24 mouse cellular contexts compared by ENCODE assay signal in genomic region chr8:15201556-15201955, GRCm38 (mm10).
DNase-seq lines count a peak whose midpoint lies in the region; ATAC-seq lines count a peak whose summit lies in the region.
"Had no signal": no experiment of that assay in that cellular context is flagged by ENCODE, and none has a peak within 500 bp of the region (broad histone marks: within the 10 kb centered on the region; RNA-seq: fewer than 3 reads in every experiment).

No protein-coding gene starts in this region.

- ATAC-seq in liver, embryonic 12.5 days = no peak
- ATAC-seq: forebrain, embryonic 13.5 days; forebrain, embryonic 16.5 days; hindbrain, embryonic 16.5 days; intestine, embryonic 15.5 days; Patski had no signal

- no peak overlapping the region for H3K9ac ChIP-seq in liver, embryonic 12.5 days
- H3K9ac ChIP-seq: forebrain, embryonic 13.5 days; hindbrain, embryonic 13.5 days; intestine, embryonic 15.5 days had no signal

- no peak overlapping the region for H3K4me2 ChIP-seq in liver, embryonic 12.5 days
- H3K4me2 ChIP-seq: forebrain, embryonic 13.5 days; heart, embryonic 11.5 days; hindbrain, embryonic 13.5 days; intestine, embryonic 15.5 days had no signal

- no peak overlapping the region for H3K27ac ChIP-seq in liver, embryonic 12.5 days
- H3K27ac ChIP-seq: forebrain, embryonic 10.5 days; forebrain, embryonic 13.5 days; hindbrain, embryonic 10.5 days; hindbrain, embryonic 13.5 days; intestine, embryonic 15.5 days had no signal

- H3K27me3 ChIP-seq in liver, embryonic 12.5 days (replicated peaks) = no peaks in the 10 kb centered on the region
- H3K27me3 ChIP-seq: forebrain, embryonic 13.5 days; hindbrain, embryonic 13.5 days; intestine, embryonic 15.5 days had no signal

- H3K4me3 ChIP-seq in liver, embryonic 12.5 days = no peak overlapping the region
- H3K4me3 ChIP-seq: forebrain, embryonic 10.5 days; forebrain, embryonic 13.5 days; hindbrain, embryonic 10.5 days; hindbrain, embryonic 13.5 days; intestine, embryonic 15.5 days had no signal

- H3K9me3 ChIP-seq in liver, embryonic 12.5 days (replicated peaks) = no peaks in the 10 kb centered on the region
- H3K9me3 ChIP-seq: forebrain, embryonic 10.5 days; forebrain, embryonic 13.5 days; hindbrain, embryonic 10.5 days; hindbrain, embryonic 13.5 days; intestine, embryonic 15.5 days had no signal

- 65% methylated on average over 6 of the region's 6 CpGs for WGBS in liver, embryonic 12.5 days (ENCODE audit: insufficient replicate concordance)

- H3K36me3 ChIP-seq in liver, embryonic 12.5 days = no peaks in the 10 kb centered on the region
- H3K36me3 ChIP-seq: forebrain, embryonic 10.5 days; G1E; hindbrain, embryonic 10.5 days; hindbrain, embryonic 13.5 days; intestine, embryonic 15.5 days had no signal

- DNase-seq in cerebellum, adult 11-12 months = peak; percentile 5
- no peak for DNase-seq in cerebellum, adult 11 months
- peak; percentile 54 to 72 for DNase-seq in cerebellum, postnatal 14 days
- no peak for DNase-seq in cerebellum, adult 9-11 months
- DNase-seq in cerebellum, postnatal 25 days = peak; percentile 29 to 40
- DNase-seq: adrenal gland, postnatal 10 days; adrenal gland, postnatal 36 days; B cell, adult 2 months; gastrocnemius, postnatal 10 days; gastrocnemius, postnatal 36 days; heart, postnatal 36 days; kidney, adult 11 months; kidney, adult 8-10 months had no signal

- no peaks in the 10 kb centered on the region for H3K4me1 ChIP-seq in liver, embryonic 12.5 days
- H3K4me1 ChIP-seq: forebrain, embryonic 10.5 days; forebrain, embryonic 13.5 days; hindbrain, embryonic 13.5 days; intestine, embryonic 15.5 days had no signal

Comparison
In these comparisons a context has a peak if more than half of its experiments do, and no peak if none do; other contexts are left out.
1. DNase-seq: peak in cerebellum, adult 11-12 months (single experiment), cerebellum, postnatal 14 days (2 of 2) and cerebellum, postnatal 25 days (2 of 2); none in cerebellum, adult 11 months (single experiment) and cerebellum, adult 9-11 months (single experiment).